Mouse (Mus musculus) layer of hippocampus, adult 11-12 months (tissue): Measurements from ENCODE around the gene Psmd3.
"Not testable (repeated sequence)": the region's sequence is repeated elsewhere in the genome, so short reads cannot be mapped to it uniquely, and the experiment has no call there.

Experiments used
- DNase-seq: peaks from one replicate; pipeline ENCODE4 v3.0.0; 2022; ENCODE audit warnings: low spot score

Gene Psmd3

GRCm38 (mm10) chr11:98720756-98721155 lies 38.4 kb downstream of the Psmd3 start:
- no peak for DNase-seq

DNA sequence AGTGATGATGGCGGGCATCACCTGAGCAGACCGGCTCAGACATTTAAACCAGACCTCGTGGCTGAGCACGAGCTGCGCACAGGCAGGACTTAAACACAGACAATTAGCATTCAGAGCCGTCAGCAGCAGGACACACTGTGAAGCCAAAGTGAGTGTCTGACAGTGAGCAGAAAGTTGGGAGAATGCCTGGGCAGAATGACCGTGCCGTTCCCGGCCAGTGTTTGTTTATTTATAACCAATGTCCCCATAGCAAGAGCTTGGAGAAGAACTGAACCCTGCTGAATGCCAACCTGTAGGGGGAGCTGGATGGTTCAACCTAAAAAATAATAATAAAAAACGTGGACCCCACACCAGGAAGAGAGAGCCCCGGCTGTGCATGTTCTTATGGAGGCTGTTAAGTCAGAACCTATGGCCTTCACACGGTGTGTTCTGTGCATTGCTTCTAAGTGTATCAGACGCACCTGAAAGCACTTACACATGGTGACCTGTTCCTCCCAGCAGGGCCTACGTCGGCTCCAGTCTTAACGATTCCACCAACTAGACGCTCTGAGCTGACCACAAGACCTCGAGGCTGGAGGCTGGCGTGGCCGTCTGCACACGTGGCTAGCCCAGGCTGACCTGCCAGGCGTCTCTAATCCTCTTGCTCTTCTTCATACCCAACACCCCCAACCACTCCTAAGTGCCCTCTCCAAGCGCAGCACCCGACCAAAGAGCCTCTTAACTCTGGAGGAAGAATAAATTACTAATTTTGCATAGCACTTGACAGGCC lies 39.3 kb downstream of the Psmd3 start:
- DNase-seq: peak; percentile 65

GRCm38 (mm10) chr11:98723098-98723497 lies 40.7 kb downstream of the Psmd3 start:
- DNase-seq: no peak

DNA sequence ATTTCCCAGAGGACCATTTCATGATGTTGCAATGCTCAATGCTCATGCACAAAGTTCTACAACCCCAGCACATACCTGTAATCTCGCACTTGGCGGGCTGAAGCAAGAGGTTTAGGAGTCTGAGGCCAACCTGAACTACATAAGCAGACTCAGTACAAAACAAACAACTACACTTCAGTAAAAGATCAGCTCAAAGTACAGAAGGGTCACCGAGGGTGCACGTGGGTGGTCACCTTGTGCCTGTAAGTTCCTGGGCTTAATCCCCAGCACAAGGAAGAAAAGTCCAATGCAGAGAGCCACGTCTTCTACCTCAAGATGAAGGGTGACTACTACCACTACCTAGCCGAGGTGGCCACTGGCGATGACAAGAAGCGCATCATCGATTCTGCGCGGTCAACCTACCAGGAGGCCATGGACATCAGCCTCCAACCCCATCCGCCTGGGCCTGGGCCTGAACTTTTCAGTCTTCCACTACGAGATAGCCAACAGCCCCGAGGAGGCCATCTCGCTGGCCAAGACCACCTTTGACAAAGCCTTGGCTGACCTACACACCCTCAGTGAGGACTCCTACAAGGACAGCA lies 43.7 kb downstream of the Psmd3 start:
- no peak for DNase-seq

- peak; percentile 93 for DNase-seq
Observed at GRCm38 (mm10) chr11:98729119-98729588, 46.8 kb downstream of the Psmd3 start, which contains the start of gene Med24. Gene Med24, minus strand, starts transcription at chr11:98729435.

DNA sequence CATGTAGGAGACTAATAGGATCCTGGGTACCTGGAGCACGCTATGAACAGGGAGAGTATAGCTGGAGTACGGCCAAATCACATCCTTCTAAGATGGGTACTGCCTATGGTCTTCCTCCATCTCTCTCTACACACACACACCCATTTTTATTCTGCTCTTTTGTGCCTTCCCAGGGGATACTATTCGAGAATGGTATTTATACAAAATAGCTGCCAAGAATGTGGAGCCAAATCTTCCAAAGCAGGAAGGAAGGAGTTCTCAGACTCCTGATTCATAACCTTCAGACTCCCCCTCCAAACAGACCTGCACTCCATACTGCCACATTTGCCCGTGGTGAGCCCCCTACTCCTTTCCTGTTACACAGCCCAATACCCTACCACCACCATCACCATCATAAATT lies 48.4 kb downstream of the Psmd3 start:
- DNase-seq: no peak

GRCm38 (mm10) chr11:98731134-98731533 lies 48.8 kb downstream of the Psmd3 start:
- DNase-seq: peak; percentile 80

- DNase-seq: peak; percentile 7
Observed at GRCm38 (mm10) chr11:98734020-98734419, 51.7 kb downstream of the Psmd3 start.

DNA sequence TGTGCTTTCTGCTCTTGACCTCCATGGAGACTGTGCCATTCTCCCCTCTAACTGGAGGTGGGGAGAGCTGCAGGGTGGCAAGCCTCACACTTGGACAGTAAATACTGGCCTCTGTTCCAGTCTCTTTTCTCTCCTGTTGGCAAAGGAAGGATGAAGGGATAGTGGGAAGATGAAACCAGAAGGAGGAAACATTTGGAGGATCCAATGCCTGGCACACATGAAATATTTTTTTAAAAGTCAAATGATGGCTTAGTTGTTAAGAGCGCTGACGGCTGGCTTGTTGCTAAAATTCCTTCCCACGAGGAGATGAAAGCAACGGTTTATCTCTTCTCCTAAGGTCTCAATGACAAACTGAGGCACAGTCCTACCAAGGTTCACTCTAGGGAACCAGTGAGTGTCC lies 52.8 kb downstream of the Psmd3 start:
- peak; percentile 46 for DNase-seq

DNA sequence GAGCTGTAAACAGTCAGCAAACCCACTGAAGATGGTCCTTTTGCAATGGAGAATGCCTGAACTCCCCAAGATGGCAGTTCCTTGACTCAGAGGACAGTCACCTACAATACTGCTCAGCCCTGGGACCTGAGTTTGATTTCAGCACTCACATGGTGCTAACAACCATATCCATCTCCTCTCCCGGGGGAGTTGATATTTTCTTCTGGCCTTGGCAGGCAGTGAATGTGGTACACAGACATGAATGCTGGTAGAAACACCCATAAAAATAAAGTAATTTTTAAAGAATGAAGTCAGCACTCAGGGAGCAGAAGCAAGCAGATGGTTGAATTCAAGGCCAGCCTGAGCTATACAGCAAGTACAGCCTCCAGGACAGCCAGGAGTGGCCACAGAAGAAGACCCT lies 53.8 kb downstream of the Psmd3 start:
- peak; percentile 7 for DNase-seq

GRCm38 (mm10) chr11:98737220-98737619 lies 54.9 kb downstream of the Psmd3 start:
- not testable (repeated sequence) for DNase-seq

- DNase-seq: peak; percentile 59
Observed at GRCm38 (mm10) chr11:98738428-98738911, 56.1 kb downstream of the Psmd3 start.

- DNase-seq: no peak
Observed at GRCm38 (mm10) chr11:98738925-98739324, 56.6 kb downstream of the Psmd3 start.

DNA sequence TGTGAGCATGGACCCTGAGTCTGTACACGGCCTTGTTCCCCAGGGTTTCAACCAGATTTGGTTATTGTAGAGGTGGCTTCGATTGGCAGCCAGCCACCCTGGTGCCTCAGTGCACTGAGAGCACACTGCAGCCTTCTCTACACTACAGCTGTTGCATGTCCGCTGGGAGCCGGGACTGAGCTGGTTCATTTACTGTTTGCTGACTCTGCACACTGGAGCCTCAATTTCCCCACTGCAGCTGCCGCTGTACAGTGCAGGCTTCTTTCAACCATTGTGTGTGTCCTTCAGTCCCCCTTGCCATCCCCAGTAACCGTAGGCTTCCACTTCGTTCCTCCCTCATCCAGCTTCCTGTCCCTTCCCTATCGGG lies 57.7 kb downstream of the Psmd3 start:
- peak; percentile 51 for DNase-seq

- peak; percentile 70 for DNase-seq
Observed at GRCm38 (mm10) chr11:98740393-98741050, 58.2 kb downstream of the Psmd3 start, which contains the start of gene Thra. Gene Thra, plus strand, starts transcription at chr11:98740638.

GRCm38 (mm10) chr11:98741051-98741620 lies 58.8 kb downstream of the Psmd3 start:
- DNase-seq: peak; percentile 32

- peak; percentile 75 for DNase-seq
Observed at GRCm38 (mm10) chr11:98741622-98742396, 59.5 kb downstream of the Psmd3 start.

- peak; percentile 55 for DNase-seq
Observed at GRCm38 (mm10) chr11:98742397-98743291, 60.3 kb downstream of the Psmd3 start.

DNA sequence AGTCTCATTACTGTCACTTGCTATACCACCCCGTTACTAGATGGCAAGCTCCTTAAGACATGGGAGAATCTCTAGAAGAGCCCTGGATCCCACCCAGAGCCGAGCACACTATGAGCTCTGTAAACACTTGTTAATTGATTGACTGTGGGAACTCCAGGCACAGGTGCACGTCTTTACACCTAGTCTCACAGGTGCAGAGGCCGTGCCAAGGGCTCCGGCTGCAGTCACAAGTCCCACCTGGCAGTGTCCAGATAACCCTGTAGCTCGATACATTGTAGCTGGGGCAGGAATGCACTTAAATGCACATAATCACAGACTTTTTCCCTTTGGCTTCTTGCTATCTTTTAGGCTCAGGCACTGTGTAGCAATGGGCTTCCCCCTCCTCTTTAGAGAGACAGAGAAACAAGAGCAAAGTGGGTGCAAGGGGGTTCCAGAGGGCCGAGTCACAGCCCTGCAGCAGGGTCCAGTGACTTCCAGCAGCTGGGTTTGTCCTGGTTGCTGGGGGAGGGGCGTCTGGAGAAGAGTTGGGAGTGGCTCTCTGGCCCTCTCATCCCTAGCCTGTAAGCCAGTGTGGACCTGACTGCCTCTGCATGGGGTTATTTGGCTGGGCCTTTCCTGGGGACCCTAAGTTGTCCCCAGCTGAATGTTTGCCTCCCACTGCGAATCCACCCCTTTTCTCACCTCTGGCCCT lies 61.4 kb downstream of the Psmd3 start:
- DNase-seq: peak; percentile 53

DNA sequence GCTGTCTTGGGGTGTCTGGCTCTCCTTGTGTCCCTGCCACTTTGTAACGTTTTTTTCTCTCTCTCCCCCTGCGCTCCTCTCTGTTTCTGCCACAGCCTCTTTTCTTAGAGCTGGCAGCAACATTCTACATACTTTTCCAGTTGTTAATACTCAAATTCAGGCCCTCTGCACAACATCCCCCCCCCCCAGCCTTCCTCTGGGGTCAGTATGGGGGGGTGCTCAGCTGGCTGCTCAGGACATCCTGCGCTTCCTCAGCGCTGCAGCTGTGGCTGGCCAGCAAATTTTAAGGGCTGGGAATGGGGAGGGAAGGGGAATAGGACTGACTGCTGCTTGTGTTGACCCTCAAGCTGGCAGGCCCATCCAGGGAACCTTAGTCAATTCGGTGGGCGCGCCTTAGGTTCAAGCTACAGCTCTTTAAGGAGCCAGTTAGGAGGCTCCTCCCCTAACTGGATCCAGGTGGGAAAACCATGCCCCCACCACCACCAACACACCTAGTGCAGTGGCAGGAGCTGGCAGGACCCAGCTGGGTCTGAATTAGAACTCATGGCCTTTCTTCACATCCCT lies 62.2 kb downstream of the Psmd3 start:
- DNase-seq: peak; percentile 13
